Mouse (Mus musculus) forebrain, embryonic 15.5 days (tissue): ENCODE data around the gene Abhd18. TPM values are rescaled to one million over a fixed set of nuclear protein-coding genes. Genes with fewer than 3 reads are reported as not detected.
"Not testable (repeated sequence)": the region's sequence is repeated elsewhere in the genome, so short reads cannot be mapped to it uniquely, and the experiment has no call there.

ENCODE experiments used
- ATAC-seq: fragments of 200-750 bp; cut with Nextera tagmentation; replicated peaks from 2 replicates; pipeline ENCODE4 v1.8.0; 2017; ENCODE audit warnings: mild to moderate bottlenecking, moderate TSS enrichment, moderate library complexity
- H3K27ac ChIP-seq: fragments of 300-500 bp; sonication (generic); replicated peaks from 2 replicates; pipeline ENCODE4 v1.5.1; 2015; ENCODE audit warnings: mild to moderate bottlenecking, inconsistent platforms
- H3K27me3 ChIP-seq: fragments of 300-500 bp; sonication (generic); 2 replicates; pipeline ENCODE4 v1.6.1; 2015; ENCODE audit warnings: inconsistent platforms
- H3K36me3 ChIP-seq: fragments of 300-500 bp; sonication (generic); 2 replicates; pipeline ENCODE4 v1.6.1; 2015; ENCODE audit warnings: mild to moderate bottlenecking, inconsistent platforms
- H3K4me1 ChIP-seq: fragments of 300-500 bp; sonication (generic); 2 replicates; pipeline ENCODE4 v1.6.1; 2015; ENCODE audit warnings: inconsistent platforms
- H3K4me2 ChIP-seq: fragments of 300-500 bp; sonication (generic); replicated peaks from 2 replicates; pipeline ENCODE4 v1.6.1; 2015; ENCODE audit warnings: mild to moderate bottlenecking, inconsistent platforms
- H3K4me3 ChIP-seq: fragments of 300-500 bp; sonication (generic); 2 replicates; pipeline ENCODE4 v1.5.1; 2015; ENCODE audit warnings: mild to moderate bottlenecking, inconsistent platforms
- H3K9ac ChIP-seq: fragments of 300-500 bp; sonication (generic); replicated peaks from 2 replicates; pipeline ENCODE4 v1.6.1; 2015; ENCODE audit warnings: mild to moderate bottlenecking, inconsistent platforms
- H3K9me3 ChIP-seq: fragments of 300-500 bp; sonication (generic); 2 replicates; pipeline ENCODE4 v1.6.1; 2016; ENCODE audit warnings: inconsistent platforms
- WGBS: fragments of 180-500 bp; shearing (Covaris S2); methylation state at CpG from one replicate; pipeline ENCODE4 v1.1.7; 2015; ENCODE audit warnings: mixed read lengths; 5-methylcytosine and 5-hydroxymethylcytosine counted together
- polyA plus RNA-seq: library from polyadenylated mRNA; unstranded; fragments of >200 nt; fragmentation: Nextera tagmentation; extraction: Ambion mirVana; gene quantifications from 2 replicates; pipeline ENCODE4 v1.2.1, GENCODE M21; 2015

The Abhd18 gene
- polyA plus RNA-seq, 1 experiment from 2014 or later, result 16.6 TPM

- not testable (repeated sequence) for H3K4me3 ChIP-seq, ATAC-seq, H3K9ac ChIP-seq, H3K9me3 ChIP-seq, H3K27ac ChIP-seq, H3K36me3 ChIP-seq, H3K4me1 ChIP-seq, H3K4me2 ChIP-seq, H3K27me3 ChIP-seq
- 96% methylated on average over 3 of the region's 3 CpGs for WGBS
These were observed 6.5 kb downstream of the Abhd18 start for GRCm38 (mm10) chr3:40853123-40853738.

- peak overlapping the region; percentile 63 for H3K9ac ChIP-seq
- ATAC-seq, result peak; percentile 100
- under 1% methylated on average over 38 of the region's 38 CpGs for WGBS
- H3K4me1 ChIP-seq, result peaks cover 14% of the 10 kb centered on the region
- peak overlapping the region; percentile 68 for H3K4me2 ChIP-seq
- peak overlapping the region; percentile 77 for H3K27ac ChIP-seq
- H3K9me3 ChIP-seq, H3K27me3 ChIP-seq, H3K36me3 ChIP-seq: not testable (repeated sequence)
- H3K4me3 ChIP-seq, result peak overlapping the region; percentile 58
These were observed 47.1 kb downstream of the Abhd18 start for GRCm38 (mm10) chr3:40893816-40894258.

GRCm38 (mm10) chr3:40894336-40894735, 47.6 kb downstream of the Abhd18 start:
- peaks cover 14% of the 10 kb centered on the region for H3K4me1 ChIP-seq
- H3K36me3 ChIP-seq, ATAC-seq, H3K27me3 ChIP-seq, H3K9me3 ChIP-seq: not testable (repeated sequence)
- peak overlapping the region; percentile 68 for H3K4me2 ChIP-seq
- peak overlapping the region; percentile 42; the same call in 1 of the 2 replicates for H3K27ac ChIP-seq
- WGBS, result 0% methylated on average over 19 of the region's 24 CpGs
- H3K4me3 ChIP-seq, result peak overlapping the region; percentile 58
- peak overlapping the region; percentile 61 for H3K9ac ChIP-seq

GRCm38 (mm10) chr3:40902443-40902842, 55.7 kb downstream of the Abhd18 start, which contains the start of gene 1700034I23Rik:
TSS of gene 1700034I23Rik (minus strand) at chr3:40902543.
- ATAC-seq, H3K27ac ChIP-seq, H3K4me2 ChIP-seq, H3K9me3 ChIP-seq, H3K9ac ChIP-seq, H3K27me3 ChIP-seq, H3K36me3 ChIP-seq, H3K4me1 ChIP-seq, H3K4me3 ChIP-seq: not testable (repeated sequence)
- WGBS, result 98% methylated on average over 8 of the region's 10 CpGs

- Histone ChIP-seq H3K36me3 (peaks cover 20% of the 10 kb centered on the region), H3K4me3 (no peak overlapping the region), H3K4me2 (no peak overlapping the region), H3K9ac (no peak overlapping the region), H3K27ac (no peak overlapping the region), H3K9me3 (no peaks in the 10 kb centered on the region), H3K27me3 (no peaks in the 10 kb centered on the region), H3K4me1 (no peaks in the 10 kb centered on the region)
- no peak for ATAC-seq
- WGBS, result 95% methylated on average over 5 of the region's 5 CpGs
These were observed 91.4 kb downstream of the Abhd18 start for GRCm38 (mm10) chr3:40938189-40938588.

- Histone ChIP-seq H3K9ac (no peak overlapping the region), H3K4me3 (no peak overlapping the region), H3K27ac (no peak overlapping the region), H3K4me1 (no peaks in the 10 kb centered on the region), H3K36me3 (peaks cover 16% of the 10 kb centered on the region), H3K9me3 (no peaks in the 10 kb centered on the region), H3K27me3 (no peaks in the 10 kb centered on the region), H3K4me2 (no peak overlapping the region)
- 96% methylated on average over 4 of the region's 4 CpGs for WGBS
- ATAC-seq, result no peak
These were observed 91.8 kb downstream of the Abhd18 start for GRCm38 (mm10) chr3:40938592-40938991.

- Histone ChIP-seq H3K4me2 (no peak overlapping the region), H3K4me3 (no peak overlapping the region), H3K9me3 (no peaks in the 10 kb centered on the region), H3K36me3 (peaks cover 11% of the 10 kb centered on the region), H3K9ac (no peak overlapping the region), H3K4me1 (no peaks in the 10 kb centered on the region), H3K27me3 (no peaks in the 10 kb centered on the region), H3K27ac (no peak overlapping the region)
- ATAC-seq, result no peak
These were observed 92.2 kb downstream of the Abhd18 start for GRCm38 (mm10) chr3:40939019-40939418.

- ATAC-seq, result peak; percentile 96
- Histone ChIP-seq H3K9ac (peak within 1 kb of the TSS; percentile 51), H3K36me3 (no peaks in the 10 kb centered on the region), H3K27me3 (0 out of 2 replicates have a peak, but pooled peaks cover 3% of the 10 kb centered on the region), H3K27ac (peak within 1 kb of the TSS; percentile 58), H3K4me3 (peak within 1 kb of the TSS; percentile 82), H3K4me2 (peak within 1 kb of the TSS; percentile 99), H3K4me1 (peaks cover 17% of the 10 kb centered on the region), H3K9me3 (no peaks in the 10 kb centered on the region)
- WGBS, result under 1% methylated on average over 66 of the region's 66 CpGs
These were observed 102.6 kb downstream of the Abhd18 start, which contains the start of gene Larp1b for GRCm38 (mm10) chr3:40949170-40949902. TSS of gene Larp1b (plus strand) at chr3:40949828.

GRCm38 (mm10) chr3:40949903-40950600, 103.3 kb downstream of the Abhd18 start:
- H3K27me3 ChIP-seq, result 0 out of 2 replicates have a peak, but pooled peaks cover 3% of the 10 kb centered on the region
- H3K4me2 ChIP-seq, result peak overlapping the region; percentile 99
- no peaks in the 10 kb centered on the region for H3K9me3 ChIP-seq
- H3K9ac ChIP-seq, result peak overlapping the region; percentile 51
- H3K4me3 ChIP-seq, result peak overlapping the region; percentile 82
- peak; percentile 55 for ATAC-seq
- H3K36me3 ChIP-seq, result no peaks in the 10 kb centered on the region
- WGBS, result under 1% methylated on average over 57 of the region's 118 CpGs
- peak overlapping the region; percentile 58 for H3K27ac ChIP-seq
- peaks cover 17% of the 10 kb centered on the region for H3K4me1 ChIP-seq

GRCm38 (mm10) chr3:40950601-40951201, 103.9 kb downstream of the Abhd18 start:
- peak; percentile 2; the same call in 1 of the 2 replicates for ATAC-seq
- Histone ChIP-seq H3K4me1 (peaks cover 17% of the 10 kb centered on the region), H3K9me3 (no peaks in the 10 kb centered on the region), H3K4me2 (peak overlapping the region; percentile 99), H3K4me3 (peak overlapping the region; percentile 82), H3K27me3 (0 out of 2 replicates have a peak, but pooled peaks cover 3% of the 10 kb centered on the region), H3K27ac (peak overlapping the region; percentile 58; the same call in 1 of the 2 replicates), H3K36me3 (no peaks in the 10 kb centered on the region), H3K9ac (peak overlapping the region; percentile 51)
- under 1% methylated on average over 43 of the region's 43 CpGs for WGBS

- Histone ChIP-seq H3K4me2 (peak overlapping the region; percentile 99), H3K4me3 (peak overlapping the region; percentile 82), H3K9me3 (no peaks in the 10 kb centered on the region), H3K27ac (no peak overlapping the region), H3K9ac (no peak overlapping the region), H3K27me3 (0 out of 2 replicates have a peak, but pooled peaks cover 3% of the 10 kb centered on the region), H3K4me1 (peaks cover 17% of the 10 kb centered on the region), H3K36me3 (no peaks in the 10 kb centered on the region)
- 7% methylated on average over 7 of the region's 7 CpGs for WGBS
- no peak for ATAC-seq
These were observed 104.6 kb downstream of the Abhd18 start for GRCm38 (mm10) chr3:40951365-40951764.
